ENCODE assay signal across 19 mouse cellular contexts in the genomic region with DNA sequence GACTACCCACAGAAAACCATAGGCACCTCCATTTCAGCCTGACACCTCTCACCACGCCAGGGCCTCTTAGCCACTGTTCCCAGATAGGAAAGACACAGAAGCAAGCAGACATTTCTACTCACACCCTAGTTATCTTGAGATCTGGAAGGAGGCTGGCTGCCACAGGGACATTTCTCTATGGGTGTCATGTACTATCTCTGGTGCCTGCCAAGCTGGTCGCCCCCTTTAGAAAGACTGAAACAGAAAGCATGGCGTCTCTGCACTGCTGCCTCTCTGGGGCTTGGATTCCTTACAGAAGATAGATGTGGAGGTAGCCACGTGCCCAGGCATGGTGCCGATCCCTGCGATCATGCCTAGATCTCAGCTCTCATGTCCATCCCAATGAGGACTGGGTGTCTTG.
DNase-seq lines count a peak whose midpoint lies in the region; ATAC-seq and TF ChIP-seq lines count a peak whose summit lies in the region.
"Had no signal": no experiment of that assay in that cellular context is flagged by ENCODE, and none has a peak within 500 bp of the region (broad histone marks: within the 10 kb centered on the region; RNA-seq: fewer than 3 reads in every experiment).

No protein-coding gene starts in this region.

- intact Hi-C loops in heart, postnatal 14 days (cut with DNase I) = no loop called here

- H3K9me3 ChIP-seq in heart, embryonic 15.5 days (replicated peaks) = no peaks in the 10 kb centered on the region
- no peaks in the 10 kb centered on the region for H3K9me3 ChIP-seq in midbrain, embryonic 11.5 days (ENCODE audit: control insufficient read depth, low read length)
- no peaks in the 10 kb centered on the region for H3K9me3 ChIP-seq in midbrain, embryonic 14.5 days (ENCODE audit: control insufficient read depth, low read length)
- no peaks in the 10 kb centered on the region for H3K9me3 ChIP-seq in stomach, postnatal 0 days (ENCODE audit: control insufficient read depth, low read length)
- H3K9me3 ChIP-seq: forebrain, embryonic 10.5 days; intestine, embryonic 15.5 days had no signal

- no peak overlapping the region for H3K4me2 ChIP-seq in heart, embryonic 15.5 days
- H3K4me2 ChIP-seq in midbrain, embryonic 11.5 days = no peak overlapping the region
- H3K4me2 ChIP-seq in midbrain, embryonic 14.5 days (ENCODE audit: low read length) = no peak overlapping the region
- no peak overlapping the region for H3K4me2 ChIP-seq in stomach, postnatal 0 days (replicated peaks; ENCODE audit: low read depth)
- H3K4me2 ChIP-seq: hindbrain, embryonic 14.5 days; intestine, embryonic 15.5 days had no signal

- peak; percentile 88 for ATAC-seq in frontal cortex, adult (ENCODE audit: low TSS enrichment)
- ATAC-seq in heart, embryonic 15.5 days (replicated peaks; ENCODE audit: insufficient number of reproducible peaks, insufficient read depth, low FRiP score, low read depth) = no peak
- ATAC-seq in midbrain, embryonic 11.5 days (ENCODE audit: low FRiP score) = no peak
- no peak for ATAC-seq in midbrain, embryonic 14.5 days (ENCODE audit: low FRiP score, low TSS enrichment)
- peak; percentile 6; the same call in 1 of the 2 replicates for ATAC-seq in stomach, postnatal 0 days (ENCODE audit: low FRiP score, low TSS enrichment)
- ATAC-seq: intestine, embryonic 15.5 days had no signal

- no peak overlapping the region for H3K4me3 ChIP-seq in heart, embryonic 15.5 days
- no peak overlapping the region for H3K4me3 ChIP-seq in midbrain, embryonic 11.5 days (ENCODE audit: low read depth, low read length)
- H3K4me3 ChIP-seq in midbrain, embryonic 14.5 days (replicated peaks; ENCODE audit: low read depth, low read length) = no peak overlapping the region
- H3K4me3 ChIP-seq in stomach, postnatal 0 days (ENCODE audit: low read depth, low read length) = no peak overlapping the region
- H3K4me3 ChIP-seq: forebrain, embryonic 10.5 days; intestine, embryonic 15.5 days had no signal

- TF ChIP-seq EP300 in stomach, postnatal 0 days (optimal IDR thresholded peaks at IDR 0.05) = no peak

- no peak for TF ChIP-seq CTCF in stomach, postnatal 0 days (IDR thresholded peaks at IDR 0.05; ENCODE audit: low read depth)

- H3K27me3 ChIP-seq in heart, embryonic 15.5 days = no peaks in the 10 kb centered on the region
- H3K27me3 ChIP-seq in midbrain, embryonic 11.5 days (ENCODE audit: control insufficient read depth, insufficient read depth, low read length) = no peaks in the 10 kb centered on the region
- no peaks in the 10 kb centered on the region for H3K27me3 ChIP-seq in midbrain, embryonic 14.5 days (ENCODE audit: control insufficient read depth, insufficient read depth, low read length)
- no peaks in the 10 kb centered on the region for H3K27me3 ChIP-seq in stomach, postnatal 0 days (ENCODE audit: control insufficient read depth, insufficient read depth, low read length)
- H3K27me3 ChIP-seq: intestine, embryonic 15.5 days had no signal

- 0 out of 2 replicates have a peak, but pooled peaks cover 6% of the 10 kb centered on the region for H3K36me3 ChIP-seq in heart, embryonic 15.5 days
- H3K36me3 ChIP-seq in midbrain, embryonic 11.5 days (ENCODE audit: control insufficient read depth, insufficient read depth, low read length) = no peaks in the 10 kb centered on the region
- no peaks in the 10 kb centered on the region for H3K36me3 ChIP-seq in midbrain, embryonic 14.5 days (ENCODE audit: control insufficient read depth, insufficient read depth, low read length)
- peaks cover 6% of the 10 kb centered on the region for H3K36me3 ChIP-seq in stomach, postnatal 0 days (ENCODE audit: control insufficient read depth, insufficient read depth, low read length)

- DNase-seq in frontal cortex, postnatal 25 days (ENCODE audit: low spot score in 2 of 2) = no peak
- DNase-seq in heart, postnatal 14 days = no peak
- peak; percentile 33 for DNase-seq in midbrain, embryonic 11.5 days (ENCODE audit: low spot score, missing footprints)
- no peak for DNase-seq in midbrain, embryonic 14.5 days
- no peak for DNase-seq in stomach, postnatal 0 days (ENCODE audit: low spot score)
- DNase-seq: adrenal gland, postnatal 36 days; cerebellum, adult 11 months; cerebellum, adult 9-11 months; gastrocnemius, postnatal 25 days; heart, adult 18-20 months; kidney, adult 8-10 months; kidney, postnatal 10 days; thymus, postnatal 25 days had no signal

- peak overlapping the region; percentile 75 for H3K27ac ChIP-seq in heart, embryonic 15.5 days
- no peak overlapping the region for H3K27ac ChIP-seq in midbrain, embryonic 11.5 days (ENCODE audit: low read depth, low read length)
- H3K27ac ChIP-seq in midbrain, embryonic 14.5 days (replicated peaks; ENCODE audit: low read depth, low read length) = no peak overlapping the region
- H3K27ac ChIP-seq in stomach, postnatal 0 days (replicated peaks) = no peak overlapping the region
- H3K27ac ChIP-seq: forebrain, embryonic 10.5 days; hindbrain, embryonic 14.5 days; intestine, embryonic 15.5 days; macrophage had no signal

- 51% methylated on average over 6 of the region's 6 CpGs for WGBS in heart, embryonic 15.5 days
- WGBS in midbrain, embryonic 11.5 days = 85% methylated on average over 6 of the region's 6 CpGs
- WGBS in midbrain, embryonic 14.5 days = 88% methylated on average over 6 of the region's 6 CpGs
- 72% methylated on average over 6 of the region's 6 CpGs for WGBS in stomach, postnatal 0 days

- H3K9ac ChIP-seq in heart, embryonic 15.5 days = no peak overlapping the region
- H3K9ac ChIP-seq in midbrain, embryonic 11.5 days (ENCODE audit: low read length) = no peak overlapping the region
- no peak overlapping the region for H3K9ac ChIP-seq in midbrain, embryonic 14.5 days (replicated peaks; ENCODE audit: low read length)
- no peak overlapping the region for H3K9ac ChIP-seq in stomach, postnatal 0 days (ENCODE audit: low read length)
- H3K9ac ChIP-seq: hindbrain, embryonic 14.5 days; intestine, embryonic 15.5 days had no signal

- peaks cover 46% of the 10 kb centered on the region for H3K4me1 ChIP-seq in heart, embryonic 15.5 days (replicated peaks)
- no peaks in the 10 kb centered on the region for H3K4me1 ChIP-seq in midbrain, embryonic 11.5 days (ENCODE audit: control insufficient read depth, insufficient read depth, low read length)
- H3K4me1 ChIP-seq in midbrain, embryonic 14.5 days (ENCODE audit: control insufficient read depth, insufficient read depth, low read length) = no peaks in the 10 kb centered on the region
- H3K4me1 ChIP-seq in stomach, postnatal 0 days (replicated peaks; ENCODE audit: control insufficient read depth, insufficient read depth) = peaks cover 5% of the 10 kb centered on the region; the same call in 1 of the 2 replicates
- H3K4me1 ChIP-seq: forebrain, embryonic 10.5 days had no signal

Comparison
In these comparisons a context has a peak if more than half of its experiments do, and no peak if none do; other contexts are left out.
1. ATAC-seq: peak in frontal cortex, adult (single experiment) and stomach, postnatal 0 days (single experiment); none in heart, embryonic 15.5 days (single experiment), midbrain, embryonic 11.5 days (single experiment) and midbrain, embryonic 14.5 days (single experiment).